Mouse (Mus musculus) sigmoid colon, adult 10 weeks (tissue): ENCODE measurements around the gene Psme3. TPM values are rescaled to one million over a fixed set of nuclear protein-coding genes. Genes with fewer than 3 reads are reported as not detected.

Source experiments
- polyA plus RNA-seq: library from polyadenylated mRNA; stranded (reverse); fragments of 350-450 nt; fragmentation: Illumina TruSeq; extraction: RNeasy Lipid Tissue Mini Kit (QIAGEN cat#74804); gene quantifications from one replicate; pipeline ENCODE4 v1.2.3, GENCODE M21; 2014; ENCODE audit warnings: low read depth, low replicate concordance

Gene Psme3
- polyA plus RNA-seq = 161 TPM

DNA sequence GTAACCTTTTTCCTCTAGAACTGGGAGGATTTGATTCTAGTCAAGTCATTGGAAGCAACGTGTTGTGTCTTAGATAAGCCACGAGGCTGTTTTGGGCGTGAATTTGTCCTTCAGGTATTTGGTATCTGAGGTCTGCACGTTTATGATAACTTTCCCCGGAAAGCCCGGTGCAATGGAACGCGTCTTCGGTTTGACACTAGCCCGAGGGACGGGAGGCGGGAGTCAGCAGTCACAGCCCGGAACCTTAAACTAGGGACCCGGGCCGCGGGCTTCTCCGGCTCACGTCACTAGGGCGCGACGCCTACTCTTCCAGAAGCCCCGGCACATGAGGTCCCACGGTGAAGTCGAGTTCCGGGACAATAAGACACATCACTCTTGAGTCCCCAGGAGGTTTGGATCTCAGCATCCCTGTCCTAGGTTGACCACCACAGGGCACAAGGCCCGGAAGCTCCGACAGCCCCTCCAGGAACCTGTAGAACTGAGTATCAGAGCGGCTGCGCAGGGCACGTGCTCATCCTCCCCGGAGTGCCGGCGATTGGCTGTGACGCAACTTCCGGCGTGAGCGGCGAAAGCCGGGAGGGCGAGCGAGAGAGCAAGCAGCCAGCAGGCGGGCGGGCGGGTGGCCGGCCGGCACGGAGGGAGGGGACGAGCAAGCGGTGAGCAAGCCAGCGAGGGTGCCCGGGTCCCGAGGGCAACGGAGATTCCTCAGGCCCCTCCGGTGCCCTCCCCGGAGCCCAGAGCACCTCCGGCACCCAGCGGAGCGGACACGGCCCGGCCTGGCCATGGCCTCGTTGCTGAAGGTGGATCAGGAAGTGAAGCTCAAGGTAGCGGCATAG is at the start of gene Psme3:
Psme3 (plus strand) TSS at position 549 of the 836 bp plus-strand sequence.

DNA sequence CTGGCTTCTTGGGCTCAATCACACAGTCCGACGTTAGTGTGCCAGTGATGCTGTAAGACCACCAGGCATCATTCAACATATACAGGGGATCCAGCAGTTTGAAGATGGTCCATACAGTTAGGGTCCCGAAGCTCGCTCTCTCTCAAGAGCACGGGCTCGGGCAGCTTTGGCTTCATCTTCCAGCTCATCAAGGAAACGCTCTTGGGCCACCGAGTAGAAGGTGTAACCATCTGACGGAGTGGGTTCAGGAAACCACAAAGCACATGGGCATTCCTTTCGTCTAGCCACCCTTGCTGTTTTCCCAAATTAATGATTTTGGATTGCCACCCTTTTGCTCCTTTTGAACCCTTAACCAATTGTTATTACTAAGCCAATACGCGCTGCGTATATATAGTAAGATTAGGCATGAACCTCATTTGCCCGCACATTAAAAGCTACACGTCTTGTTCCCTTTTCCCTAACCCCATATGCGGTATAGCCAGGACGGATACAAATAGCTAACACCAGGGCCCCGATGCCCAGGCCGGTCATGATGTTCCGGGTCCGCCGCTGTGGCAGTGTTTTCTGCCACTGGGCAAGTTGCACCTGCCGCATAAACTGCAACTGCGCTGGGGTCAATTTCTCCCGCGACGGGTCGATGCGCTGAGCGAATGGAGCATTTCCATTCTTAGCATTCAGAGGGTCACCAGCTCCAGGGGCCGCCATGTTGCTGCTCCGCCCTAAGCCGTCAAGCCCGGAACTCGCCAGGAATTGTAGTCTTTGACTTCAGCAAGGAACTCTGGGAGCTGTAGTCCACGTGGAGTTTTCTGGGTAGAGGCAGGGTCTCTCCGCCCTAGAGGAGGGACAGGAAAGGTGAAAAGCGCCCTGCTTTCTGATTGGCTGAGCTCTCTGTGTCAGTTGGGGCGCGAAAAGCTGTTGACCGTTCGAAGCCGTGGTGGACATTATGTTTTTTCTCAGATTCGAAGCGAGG is 37.5 kb upstream of the Psme3 start, which contains the start of the genes Cntd1 and Coa3:
Cntd1 (plus strand) TSS at position 790 of the 970 bp plus-strand sequence.
Coa3 (minus strand) TSS at position 892 of the 970 bp plus-strand sequence.

DNA sequence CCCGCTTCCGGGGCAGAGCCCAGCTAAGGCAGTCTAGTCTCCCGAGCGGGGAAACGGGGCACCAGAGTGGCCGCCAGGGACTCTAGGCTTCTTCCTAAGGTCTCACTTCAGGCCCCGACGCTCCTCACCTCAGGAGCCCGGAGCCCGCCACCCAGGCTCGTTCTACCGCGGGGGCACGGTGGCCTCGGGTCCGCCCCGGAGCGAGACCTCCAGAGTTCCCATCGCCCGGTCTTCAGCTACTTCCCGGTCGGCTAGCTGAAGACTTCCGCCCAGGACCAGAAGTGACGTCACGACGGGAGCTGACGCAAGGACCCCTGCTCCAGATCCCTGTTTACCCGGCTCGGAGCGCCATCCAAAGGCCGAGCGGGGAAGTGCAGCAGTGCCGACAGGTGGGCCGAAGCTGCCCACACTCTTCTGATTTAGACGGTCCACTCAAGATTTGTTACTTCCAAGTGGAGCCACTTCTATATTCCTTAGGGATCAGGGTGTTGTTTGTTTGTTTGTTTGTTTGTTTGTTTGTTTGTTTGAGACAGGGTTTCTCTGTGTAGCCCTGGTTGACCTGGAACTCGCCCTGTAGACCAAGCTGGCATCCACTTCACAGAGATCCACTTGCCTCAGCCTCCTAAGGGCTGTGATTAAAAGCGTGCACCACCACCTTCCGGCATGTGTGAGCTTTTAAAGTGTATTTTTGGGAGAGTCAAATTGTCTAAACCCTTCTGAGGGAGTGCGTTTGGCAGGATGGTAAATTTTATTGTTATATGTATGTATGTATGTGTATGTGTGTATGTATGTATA is 13.8 kb upstream of the Psme3 start, which contains the start of gene Becn1:
Becn1 (minus strand) TSS at position 283 of the 795 bp plus-strand sequence.

DNA sequence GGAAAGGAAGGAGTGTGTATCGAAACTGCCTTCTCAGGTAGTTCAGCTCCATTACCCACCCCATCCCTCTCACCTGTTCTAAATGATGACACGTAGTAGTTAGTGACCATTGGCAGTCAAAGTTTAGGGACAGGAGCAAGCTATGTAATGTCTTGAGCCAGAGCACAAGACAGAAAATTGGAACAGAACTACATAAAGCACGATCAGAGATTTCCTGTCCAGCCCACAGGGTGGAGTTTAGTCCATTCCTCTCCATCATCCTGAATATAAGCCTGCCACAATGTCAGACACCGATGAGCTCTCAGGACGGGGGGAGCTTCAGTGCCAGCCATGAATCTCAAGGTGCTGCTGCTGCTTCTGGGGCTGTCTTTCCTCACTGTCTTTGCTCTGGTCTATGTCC is 8.8 kb downstream of the Psme3 start, which contains the start of gene Aoc2:
Aoc2 (plus strand) TSS at position 301 of the 400 bp plus-strand sequence.

DNA sequence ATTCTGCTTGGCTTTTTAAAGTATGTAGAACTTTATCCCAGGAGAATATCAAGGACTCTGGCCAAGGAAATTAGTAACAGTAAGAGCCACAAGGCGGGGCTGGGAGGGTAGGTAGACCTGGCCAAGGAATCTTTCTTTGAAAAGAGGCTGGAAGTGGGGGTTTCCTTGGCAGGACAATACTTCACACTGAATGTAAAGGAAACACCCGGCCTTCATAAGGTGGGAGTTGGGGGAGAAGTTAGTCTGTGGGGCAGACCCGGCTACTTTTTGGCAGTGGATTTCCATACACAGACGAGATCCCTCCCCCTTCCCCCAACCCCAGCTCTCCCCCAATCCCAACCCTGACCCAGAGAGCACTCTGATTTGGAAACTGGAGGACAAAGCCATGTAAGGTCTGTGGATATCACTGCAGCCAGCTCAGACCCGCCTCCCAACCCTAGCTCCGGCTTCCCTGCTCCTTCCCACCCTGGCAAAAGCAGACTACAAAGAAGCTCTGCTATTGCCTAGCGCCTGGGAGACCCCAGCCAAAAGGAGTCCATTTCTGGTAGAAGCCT is 14.4 kb downstream of the Psme3 start, which contains the start of gene Aoc3:
Aoc3 (plus strand) TSS at position 235 of the 554 bp plus-strand sequence.

DNA sequence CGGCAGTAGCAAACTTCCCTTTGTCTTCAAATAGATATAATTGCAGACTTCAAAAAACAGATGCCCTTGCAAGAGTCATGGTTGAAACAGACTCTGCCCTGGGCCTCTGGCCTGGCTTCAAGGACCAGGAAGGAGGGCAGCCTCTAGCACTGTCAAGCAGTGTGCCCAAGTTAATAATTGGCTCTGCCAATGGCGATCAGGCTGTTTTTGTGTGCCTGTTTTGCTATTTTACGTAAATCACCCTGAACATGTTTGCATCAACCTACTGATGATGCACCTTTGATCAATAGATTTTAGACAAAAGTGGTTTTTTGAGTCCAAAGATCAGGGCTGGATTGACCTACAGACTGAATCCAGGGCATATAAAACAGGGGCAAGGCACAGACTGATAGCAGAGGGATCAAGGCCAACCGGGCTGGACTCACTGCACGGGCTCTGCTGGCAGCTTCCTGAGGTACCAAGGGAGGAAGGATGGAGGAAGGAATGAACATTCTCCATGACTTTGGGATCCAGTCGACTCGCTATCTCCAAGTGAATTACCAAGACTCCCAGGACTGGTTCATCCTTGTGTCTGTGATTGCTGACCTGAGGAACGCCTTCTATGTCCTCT is 51.4 kb downstream of the Psme3 start, which contains the start of gene G6pc:
G6pc (plus strand) TSS at position 236 of the 610 bp plus-strand sequence.

Other genes starting within 250 kb of the Psme3 start
- 0.47 TPM for gene Naglu, start 246.2 kb upstream of the Psme3 start, polyA plus RNA-seq
- gene Hsd17b1, start 237.8 kb upstream of the Psme3 start, polyA plus RNA-seq = not detected
- gene Coasy, start 233.6 kb upstream of the Psme3 start, polyA plus RNA-seq = 2.2 TPM
- 98.1 TPM for gene Mlx, start 228.9 kb upstream of the Psme3 start, polyA plus RNA-seq
- 0.88 TPM for gene Psmc3ip, start 220.8 kb upstream of the Psme3 start, polyA plus RNA-seq
- gene Retreg3, start 196.3 kb upstream of the Psme3 start, polyA plus RNA-seq = 54.4 TPM
- gene Tubg1, start 196.3 kb upstream of the Psme3 start, polyA plus RNA-seq = 0.98 TPM
- gene Tubg2, start 160.3 kb upstream of the Psme3 start, polyA plus RNA-seq = 0.25 TPM
- gene Cntnap1, start 145.7 kb upstream of the Psme3 start, polyA plus RNA-seq = 0.28 TPM
- gene Plekhh3, start 144.9 kb upstream of the Psme3 start, polyA plus RNA-seq = 1.8 TPM
- not detected for gene Ccr10, start 140.8 kb upstream of the Psme3 start, polyA plus RNA-seq
- gene Ezh1, start 89.8 kb upstream of the Psme3 start, polyA plus RNA-seq = 48.0 TPM
- gene Ramp2, start 70.2 kb upstream of the Psme3 start, polyA plus RNA-seq = 4.3 TPM
- gene Vps25, start 62.5 kb upstream of the Psme3 start, polyA plus RNA-seq = 81.9 TPM
- 1.0 TPM for gene Wnk4, start 55.6 kb upstream of the Psme3 start, polyA plus RNA-seq
- 8.1 TPM for gene Cntd1, start 37.2 kb upstream of the Psme3 start, polyA plus RNA-seq
- 9.6 TPM for gene Coa3, start 37.1 kb upstream of the Psme3 start, polyA plus RNA-seq
- 138 TPM for gene Becn1, start 13.9 kb upstream of the Psme3 start, polyA plus RNA-seq
- 0.38 TPM for gene Aoc2, start 8.8 kb downstream of the Psme3 start, polyA plus RNA-seq
- 15.5 TPM for gene Aoc3, start 14.4 kb downstream of the Psme3 start, polyA plus RNA-seq
- gene G6pc, start 51.3 kb downstream of the Psme3 start, polyA plus RNA-seq = not detected
- 5.4 TPM for gene Aarsd1, start 101.4 kb downstream of the Psme3 start, polyA plus RNA-seq
- gene Gm27029, start 108.6 kb downstream of the Psme3 start, polyA plus RNA-seq = not detected
- gene Rundc1, start 108.9 kb downstream of the Psme3 start, polyA plus RNA-seq = 3.9 TPM
- 4.9 TPM for gene Ptges3l, start 109.1 kb downstream of the Psme3 start, polyA plus RNA-seq
- gene Rpl27, start 126.1 kb downstream of the Psme3 start, polyA plus RNA-seq = 57.4 TPM
- gene Ifi35, start 132.2 kb downstream of the Psme3 start, polyA plus RNA-seq = 2.3 TPM
- gene Rnd2, start 148.8 kb downstream of the Psme3 start, polyA plus RNA-seq = 3.3 TPM
- gene Vat1, start 150.0 kb downstream of the Psme3 start, polyA plus RNA-seq = 1.4 TPM
- 5.3 TPM for gene Brca1, start 235.7 kb downstream of the Psme3 start, polyA plus RNA-seq
- gene Nbr1, start 235.9 kb downstream of the Psme3 start, polyA plus RNA-seq = 237 TPM